Mouse (Mus musculus) megakaryocyte, embryonic 14.5 days (primary cell): ENCODE results near the gene Mrps24.

Source experiments
- FLI1 ChIP-seq: IDR thresholded peaks from 2 replicates; pipeline ENCODE4 v1.6.1; 2012; ENCODE audit warnings: low read length, inconsistent platforms, mixed read lengths
- GATA1 ChIP-seq: IDR thresholded peaks from 3 replicates; pipeline ENCODE4 v1.6.1; 2012; ENCODE audit warnings: mixed read lengths, low read length, inconsistent platforms, borderline replicate concordance

GRCm38 (mm10) chr11:5701821-5702220 is 13.7 kb downstream of the Mrps24 start:
- TF ChIP-seq GATA1 (no peak), FLI1 (no peak)
